Mouse (Mus musculus) C2C12 (cell line): ENCODE measurements around the gene Ston2.

Source experiments
- CTCF ChIP-seq: IDR thresholded peaks from one replicate; pipeline ENCODE4 v1.5.1; 2011; ENCODE audit not compliant: control insufficient read depth, insufficient read depth, insufficient read length
- FOSL1 ChIP-seq: IDR thresholded peaks from one replicate; pipeline ENCODE4 v1.8.0; 2011; ENCODE audit warnings: mild to moderate bottlenecking, low read length; ENCODE audit not compliant: poor library complexity, insufficient read depth, severe bottlenecking

DNA sequence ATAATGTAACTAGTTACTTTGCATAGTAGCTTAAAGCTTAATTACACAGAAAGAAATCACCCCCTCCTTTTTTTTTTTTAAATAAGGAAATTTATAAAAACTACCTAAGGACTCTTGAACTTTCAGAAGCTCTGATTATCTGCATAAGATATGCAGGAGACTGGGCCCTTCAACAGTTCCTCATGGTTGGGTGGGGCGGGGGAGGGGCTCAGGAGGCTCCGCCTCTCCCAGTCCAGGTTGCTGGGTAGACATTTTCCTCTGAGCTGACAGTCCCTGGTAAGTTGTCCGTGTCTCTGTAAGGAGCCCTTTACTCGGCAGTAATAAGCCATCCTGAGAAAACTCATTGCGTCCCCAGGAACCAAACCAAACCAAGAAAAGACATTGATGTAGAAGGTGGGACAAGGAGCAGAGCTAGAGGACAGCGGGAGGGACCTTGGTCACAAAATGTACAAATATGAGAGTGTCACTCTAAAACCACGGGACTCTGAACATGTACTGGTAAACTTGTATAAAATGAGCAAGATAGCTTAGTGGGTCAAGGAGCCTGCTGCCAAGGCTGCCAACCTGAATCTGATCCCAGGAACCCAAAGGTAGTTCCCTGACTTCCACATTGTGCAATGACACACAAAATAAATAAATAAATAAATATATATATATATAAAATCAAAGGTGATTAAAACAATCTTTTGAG, 88.6 kb downstream of the Ston2 start:
- TF ChIP-seq CTCF, result no peak
- no peak for TF ChIP-seq FOSL1
